Mouse (Mus musculus) colon, adult 2 months (tissue): ENCODE measurements around the gene Ube2u. TPM values are rescaled to one million over a fixed set of nuclear protein-coding genes. Genes with fewer than 3 reads are reported as not detected.

Experiments
- polyA plus RNA-seq: library from polyadenylated mRNA; depleted of rRNA; stranded (reverse); fragments of >200 nt; gene quantifications from 2 replicates; pipeline ENCODE4 v1.2.3, GENCODE M21; 2012; rRNA removed

Ube2u gene
- not detected in 2 replicates for polyA plus RNA-seq

GRCm38 (mm10) chr4:100478592-100479321, at the start of gene Ube2u:
TSS of gene Ube2u (plus strand) at chr4:100478849.

